Mouse (Mus musculus): ENCODE measurements at regions not wholly inside any gene's neighbourhood (a gene's known extent, or its start where the extent isn't known, plus 50 kb on each side); places are given as distances from the start of the nearest gene placed in this dataset.
"Not testable (repeated sequence)": the region's sequence is repeated elsewhere in the genome, so short reads cannot be mapped to it uniquely, and the experiment has no call there.

GRCm38 (mm10) chr10:72298824-72299551 lies 355.7 kb upstream of the Zwint start:
- no peak for ATAC-seq (replicated peaks in 1 of 2; ENCODE audit: insufficient read depth in 1 of 2, low FRiP score in 2 of 2, low TSS enrichment in 1 of 2, low read depth in 1 of 2, poor library complexity in 2 of 2, severe bottlenecking in 2 of 2)

- ATAC-seq (replicated peaks in 1 of 2; ENCODE audit: insufficient read depth in 1 of 2, low FRiP score in 2 of 2, low TSS enrichment in 1 of 2, low read depth in 1 of 2, poor library complexity in 2 of 2, severe bottlenecking in 2 of 2): not testable (repeated sequence)
Measured at GRCm38 (mm10) chr10:72309045-72309444, 345.6 kb upstream of the Zwint start.

GRCm38 (mm10) chr10:72318308-72318707 lies 336.3 kb upstream of the Zwint start:
- no peak for ATAC-seq (replicated peaks in 1 of 2; ENCODE audit: insufficient read depth in 1 of 2, low FRiP score in 2 of 2, low TSS enrichment in 1 of 2, low read depth in 1 of 2, poor library complexity in 2 of 2, severe bottlenecking in 2 of 2)

- ATAC-seq (replicated peaks in 1 of 2; ENCODE audit: insufficient read depth in 1 of 2, low FRiP score in 2 of 2, low TSS enrichment in 1 of 2, low read depth in 1 of 2, poor library complexity in 2 of 2, severe bottlenecking in 2 of 2): no peak
Measured at GRCm38 (mm10) chr10:72320307-72320706, 334.3 kb upstream of the Zwint start.

GRCm38 (mm10) chr10:72326624-72327023 lies 328.0 kb upstream of the Zwint start:
- ATAC-seq (replicated peaks in 1 of 2; ENCODE audit: insufficient read depth in 1 of 2, low FRiP score in 2 of 2, low TSS enrichment in 1 of 2, low read depth in 1 of 2, poor library complexity in 2 of 2, severe bottlenecking in 2 of 2): no peak

- ATAC-seq (replicated peaks in 1 of 2; ENCODE audit: insufficient read depth in 1 of 2, low FRiP score in 2 of 2, low TSS enrichment in 1 of 2, low read depth in 1 of 2, poor library complexity in 2 of 2, severe bottlenecking in 2 of 2): no peak
Measured at GRCm38 (mm10) chr10:72347253-72347652, 307.4 kb upstream of the Zwint start.

- ATAC-seq (replicated peaks in 1 of 2; ENCODE audit: insufficient read depth in 1 of 2, low FRiP score in 2 of 2, low TSS enrichment in 1 of 2, low read depth in 1 of 2, poor library complexity in 2 of 2, severe bottlenecking in 2 of 2): peak in 1 of 2 experiments; percentile 53; a peak in 1 of 4 replicates
Measured at GRCm38 (mm10) chr10:72347949-72348663, 306.5 kb upstream of the Zwint start.

- ATAC-seq (replicated peaks in 1 of 2; ENCODE audit: insufficient read depth in 1 of 2, low FRiP score in 2 of 2, low TSS enrichment in 1 of 2, low read depth in 1 of 2, poor library complexity in 2 of 2, severe bottlenecking in 2 of 2): no peak
Measured at GRCm38 (mm10) chr10:72352810-72353209, 301.8 kb upstream of the Zwint start.

- no peak for ATAC-seq (replicated peaks in 1 of 2; ENCODE audit: insufficient read depth in 1 of 2, low FRiP score in 2 of 2, low TSS enrichment in 1 of 2, low read depth in 1 of 2, poor library complexity in 2 of 2, severe bottlenecking in 2 of 2)
Measured at GRCm38 (mm10) chr10:72353515-72353914, 301.1 kb upstream of the Zwint start.

- no peak for ATAC-seq (replicated peaks in 1 of 2; ENCODE audit: insufficient read depth in 1 of 2, low FRiP score in 2 of 2, low TSS enrichment in 1 of 2, low read depth in 1 of 2, poor library complexity in 2 of 2, severe bottlenecking in 2 of 2)
Measured at GRCm38 (mm10) chr10:72383351-72383750, 271.3 kb upstream of the Zwint start.

- no peak for ATAC-seq (replicated peaks in 1 of 2; ENCODE audit: insufficient read depth in 1 of 2, low FRiP score in 2 of 2, low TSS enrichment in 1 of 2, low read depth in 1 of 2, poor library complexity in 2 of 2, severe bottlenecking in 2 of 2)
Measured at GRCm38 (mm10) chr10:72384826-72385225, 269.8 kb upstream of the Zwint start.

GRCm38 (mm10) chr10:72391397-72391796 lies 263.2 kb upstream of the Zwint start:
- no peak for ATAC-seq (replicated peaks in 1 of 2; ENCODE audit: insufficient read depth in 1 of 2, low FRiP score in 2 of 2, low TSS enrichment in 1 of 2, low read depth in 1 of 2, poor library complexity in 2 of 2, severe bottlenecking in 2 of 2)

- peak; percentile 48 to 62 for ATAC-seq (replicated peaks in 1 of 2; ENCODE audit: insufficient read depth in 1 of 2, low FRiP score in 2 of 2, low TSS enrichment in 1 of 2, low read depth in 1 of 2, poor library complexity in 2 of 2, severe bottlenecking in 2 of 2)
Measured at GRCm38 (mm10) chr10:72393279-72394041, 261.2 kb upstream of the Zwint start.

- no peak for ATAC-seq (replicated peaks in 1 of 2; ENCODE audit: insufficient read depth in 1 of 2, low FRiP score in 2 of 2, low TSS enrichment in 1 of 2, low read depth in 1 of 2, poor library complexity in 2 of 2, severe bottlenecking in 2 of 2)
Measured at GRCm38 (mm10) chr10:72394367-72394766, 260.3 kb upstream of the Zwint start.

- peak; percentile 56 to 59; a peak in 3 of 4 replicates for ATAC-seq (replicated peaks in 1 of 2; ENCODE audit: insufficient read depth in 1 of 2, low FRiP score in 2 of 2, low TSS enrichment in 1 of 2, low read depth in 1 of 2, poor library complexity in 2 of 2, severe bottlenecking in 2 of 2)
Measured at GRCm38 (mm10) chr10:72403290-72403689, 251.4 kb upstream of the Zwint start.

- ATAC-seq (replicated peaks in 1 of 2; ENCODE audit: insufficient read depth in 1 of 2, low FRiP score in 2 of 2, low TSS enrichment in 1 of 2, low read depth in 1 of 2, poor library complexity in 2 of 2, severe bottlenecking in 2 of 2): no peak
Measured at GRCm38 (mm10) chr10:72410305-72410704, 244.3 kb upstream of the Zwint start.

GRCm38 (mm10) chr10:72411670-72412069 lies 243.0 kb upstream of the Zwint start:
- no peak for ATAC-seq (replicated peaks in 1 of 2; ENCODE audit: insufficient read depth in 1 of 2, low FRiP score in 2 of 2, low TSS enrichment in 1 of 2, low read depth in 1 of 2, poor library complexity in 2 of 2, severe bottlenecking in 2 of 2)

- ATAC-seq (replicated peaks in 1 of 2; ENCODE audit: insufficient read depth in 1 of 2, low FRiP score in 2 of 2, low TSS enrichment in 1 of 2, low read depth in 1 of 2, poor library complexity in 2 of 2, severe bottlenecking in 2 of 2): 0 out of 4 replicates have a peak, but pooled peaks of 1 of the 2 experiments have one; percentile 53
Measured at GRCm38 (mm10) chr10:72454629-72455028, 200.0 kb upstream of the Zwint start.

Data from hematopoietic stem cell, adult 5-6 weeks (primary cell).